Mouse (Mus musculus): ENCODE results near the gene Rps6kl1.

- TF ChIP-seq POLR2A (IDR thresholded peaks at IDR 0.05; ENCODE audit: low read depth, low read length) (no peak), CTCF (conservative IDR thresholded peaks at IDR 0.05; ENCODE audit: insufficient read depth, insufficient read length, low read depth, low read length) (no peak)
Measured at GRCm38 (mm10) chr12:85166631-85167030, 15.6 kb upstream of the Rps6kl1 start.

Data from kidney, adult 2 months (tissue).